Mouse (Mus musculus) kidney, embryonic 14.5 days (tissue): ENCODE results near the gene Tbl1xr1. TPM values are rescaled to one million over a fixed set of nuclear protein-coding genes. Genes with fewer than 3 reads are reported as not detected.

ENCODE experiments used
- ATAC-seq: fragments of 200-750 bp; cut with Nextera tagmentation; 2 replicates; pipeline ENCODE4 v1.8.0; 2017; ENCODE audit warnings: moderate number of reproducible peaks, mild to moderate bottlenecking, moderate TSS enrichment, moderate library complexity; ENCODE audit not compliant: low FRiP score, low TSS enrichment
- H3K27ac ChIP-seq: fragments of 300-500 bp; sonication (generic); 2 replicates; pipeline ENCODE4 v1.5.1; 2014; ENCODE audit warnings: low read depth, mild to moderate bottlenecking, low read length, moderate library complexity, mixed read lengths
- H3K27me3 ChIP-seq: fragments of 300-500 bp; sonication (generic); 2 replicates; pipeline ENCODE4 v1.6.1; 2014; ENCODE audit warnings: mild to moderate bottlenecking, low read length; ENCODE audit not compliant: control insufficient read depth, insufficient read depth
- H3K36me3 ChIP-seq: fragments of 300-500 bp; sonication (generic); 2 replicates; pipeline ENCODE4 v1.6.1; 2014; ENCODE audit warnings: low read length, mixed read lengths; ENCODE audit not compliant: control insufficient read depth, insufficient read depth
- H3K4me1 ChIP-seq: fragments of 300-500 bp; sonication (generic); 2 replicates; pipeline ENCODE4 v1.6.1; 2014; ENCODE audit warnings: low read length, mixed read lengths; ENCODE audit not compliant: control insufficient read depth, insufficient read depth
- H3K4me2 ChIP-seq: fragments of 300-500 bp; sonication (generic); replicated peaks from 2 replicates; pipeline ENCODE4 v1.6.1; 2014; ENCODE audit warnings: low read depth, mild to moderate bottlenecking, low read length
- H3K4me3 ChIP-seq: fragments of 300-500 bp; sonication (generic); 2 replicates; pipeline ENCODE4 v1.5.1; 2014; ENCODE audit warnings: mild to moderate bottlenecking, low read length
- H3K9ac ChIP-seq: fragments of 300-500 bp; sonication (generic); 2 replicates; pipeline ENCODE4 v1.6.1; 2014; ENCODE audit warnings: low read depth, mild to moderate bottlenecking, low read length, moderate library complexity
- H3K9me3 ChIP-seq: fragments of 300-500 bp; sonication (generic); 2 replicates; pipeline ENCODE4 v1.6.1; 2016; ENCODE audit warnings: low read length; ENCODE audit not compliant: control insufficient read depth
- WGBS: fragments of 180-500 bp; shearing (Covaris S2); extraction: QIAGEN DNeasy Blood & Tissue Kit; methylation state at CpG from one replicate; pipeline ENCODE4 v1.1.7; 2014; 5-methylcytosine and 5-hydroxymethylcytosine counted together
- polyA plus RNA-seq: library from polyadenylated mRNA; unstranded; fragments of >200 nt; fragmentation: Nextera tagmentation; extraction: Ambion mirVana; gene quantifications from 2 replicates; pipeline ENCODE4 v1.2.1, GENCODE M21; 2014

The Tbl1xr1 gene
- polyA plus RNA-seq, 1 experiment from 2014 or later, result 39.7 TPM

- WGBS, result 85% methylated on average over 5 of the region's 5 CpGs
- H3K27me3 ChIP-seq, result no peaks in the 10 kb centered on the region
These were observed 49.9 kb downstream of the Tbl1xr1 start for GRCm38 (mm10) chr3:22126251-22126826.

GRCm38 (mm10) chr3:22131277-22131676 is 54.8 kb downstream of the Tbl1xr1 start:
- 88% methylated on average over 2 of the region's 2 CpGs for WGBS
- H3K4me3 ChIP-seq, result no peak overlapping the region
- H3K27me3 ChIP-seq, result no peaks in the 10 kb centered on the region
- ATAC-seq, result no peak
- H3K36me3 ChIP-seq, result no peaks in the 10 kb centered on the region
- H3K9ac ChIP-seq, result no peak overlapping the region
- no peaks in the 10 kb centered on the region for H3K9me3 ChIP-seq
- H3K4me1 ChIP-seq, result no peaks in the 10 kb centered on the region
- no peak overlapping the region for H3K27ac ChIP-seq
- no peak overlapping the region for H3K4me2 ChIP-seq

More at GRCm38 (mm10) chr3:22126251-22126826, 49.9 kb downstream of the Tbl1xr1 start:
- no peak for ATAC-seq
- no peak overlapping the region for H3K4me3 ChIP-seq
- no peaks in the 10 kb centered on the region for H3K9me3 ChIP-seq
- H3K4me1 ChIP-seq, result no peaks in the 10 kb centered on the region; the same call in 1 of the 2 replicates
- H3K4me2 ChIP-seq, result no peak overlapping the region
- H3K27ac ChIP-seq, result no peak overlapping the region
- H3K36me3 ChIP-seq, result no peaks in the 10 kb centered on the region
- no peak overlapping the region for H3K9ac ChIP-seq

GRCm38 (mm10) chr3:22133626-22134025 is 57.2 kb downstream of the Tbl1xr1 start:
- Histone ChIP-seq H3K27ac (no peak overlapping the region), H3K4me3 (no peak overlapping the region), H3K27me3 (no peaks in the 10 kb centered on the region), H3K9ac (no peak overlapping the region), H3K4me2 (no peak overlapping the region), H3K36me3 (no peaks in the 10 kb centered on the region), H3K9me3 (no peaks in the 10 kb centered on the region), H3K4me1 (no peaks in the 10 kb centered on the region)
- 80% methylated on average over 7 of the region's 7 CpGs for WGBS
- ATAC-seq, result no peak

GRCm38 (mm10) chr3:22137793-22138579 is 61.5 kb downstream of the Tbl1xr1 start:
- Histone ChIP-seq H3K9ac (no peak overlapping the region), H3K27me3 (no peaks in the 10 kb centered on the region), H3K4me2 (no peak overlapping the region), H3K27ac (no peak overlapping the region), H3K9me3 (no peaks in the 10 kb centered on the region), H3K4me1 (0 out of 2 replicates have a peak, but pooled peaks cover 5% of the 10 kb centered on the region), H3K4me3 (no peak overlapping the region), H3K36me3 (no peaks in the 10 kb centered on the region)
- WGBS, result 86% methylated on average over 9 of the region's 9 CpGs
- ATAC-seq, result no peak

GRCm38 (mm10) chr3:22138580-22139099 is 62.2 kb downstream of the Tbl1xr1 start:
- no peak overlapping the region for H3K27ac ChIP-seq
- ATAC-seq, result no peak
- no peak overlapping the region for H3K4me2 ChIP-seq
- no peaks in the 10 kb centered on the region for H3K27me3 ChIP-seq
- H3K9ac ChIP-seq, result no peak overlapping the region
- H3K36me3 ChIP-seq, result no peaks in the 10 kb centered on the region
- 77% methylated on average over 2 of the region's 2 CpGs for WGBS
- H3K4me3 ChIP-seq, result no peak overlapping the region
- no peaks in the 10 kb centered on the region for H3K9me3 ChIP-seq
- 0 out of 2 replicates have a peak, but pooled peaks cover 5% of the 10 kb centered on the region for H3K4me1 ChIP-seq

- no peak overlapping the region for H3K4me3 ChIP-seq
- no peak overlapping the region for H3K4me2 ChIP-seq
- H3K27me3 ChIP-seq, result no peaks in the 10 kb centered on the region
- H3K9me3 ChIP-seq, result no peaks in the 10 kb centered on the region
- H3K9ac ChIP-seq, result no peak overlapping the region
- H3K36me3 ChIP-seq, result no peaks in the 10 kb centered on the region
- ATAC-seq, result no peak
- no peak overlapping the region for H3K27ac ChIP-seq
- H3K4me1 ChIP-seq, result 0 out of 2 replicates have a peak, but pooled peaks cover 5% of the 10 kb centered on the region
- 65% methylated on average over 3 of the region's 3 CpGs for WGBS
These were observed 63.7 kb downstream of the Tbl1xr1 start for GRCm38 (mm10) chr3:22140111-22140658.

- Histone ChIP-seq H3K36me3 (no peaks in the 10 kb centered on the region), H3K4me2 (no peak overlapping the region), H3K4me3 (no peak overlapping the region), H3K27ac (no peak overlapping the region), H3K9ac (no peak overlapping the region), H3K27me3 (no peaks in the 10 kb centered on the region), H3K9me3 (no peaks in the 10 kb centered on the region), H3K4me1 (0 out of 2 replicates have a peak, but pooled peaks cover 5% of the 10 kb centered on the region)
- ATAC-seq, result no peak
- WGBS, result 87% methylated on average over 6 of the region's 6 CpGs
These were observed 65.7 kb downstream of the Tbl1xr1 start for GRCm38 (mm10) chr3:22141984-22142719.

- no peak overlapping the region for H3K4me2 ChIP-seq
- 66% methylated on average over 5 of the region's 5 CpGs for WGBS
- peak; percentile 61; the same call in 1 of the 2 replicates for ATAC-seq
- H3K9ac ChIP-seq, result no peak overlapping the region
- H3K27me3 ChIP-seq, result no peaks in the 10 kb centered on the region
- H3K4me1 ChIP-seq, result 0 out of 2 replicates have a peak, but pooled peaks cover 5% of the 10 kb centered on the region
- no peak overlapping the region for H3K4me3 ChIP-seq
- H3K9me3 ChIP-seq, result no peaks in the 10 kb centered on the region
- no peaks in the 10 kb centered on the region for H3K36me3 ChIP-seq
- no peak overlapping the region for H3K27ac ChIP-seq
These were observed 66.6 kb downstream of the Tbl1xr1 start for GRCm38 (mm10) chr3:22142846-22143641.
